Mouse (Mus musculus) forebrain, embryonic 12.5 days (tissue): Measurements from ENCODE around the gene Atf7. TPM values are rescaled to one million over a fixed set of nuclear protein-coding genes. Genes with fewer than 3 reads are reported as not detected.

Experiments used
- ATAC-seq: fragments of 200-750 bp; cut with Nextera tagmentation; 2 replicates; pipeline ENCODE4 v1.8.0; 2017; ENCODE audit warnings: moderate TSS enrichment; ENCODE audit not compliant: low FRiP score
- H3K27ac ChIP-seq: fragments of 300-500 bp; sonication (generic); 2 replicates; pipeline ENCODE4 v1.5.1; 2016; ENCODE audit warnings: mild to moderate bottlenecking
- H3K27me3 ChIP-seq: fragments of 300-500 bp; sonication (generic); 2 replicates; pipeline ENCODE4 v1.6.1; 2016; ENCODE audit warnings: mild to moderate bottlenecking
- H3K36me3 ChIP-seq: fragments of 300-500 bp; sonication (generic); replicated peaks from 2 replicates; pipeline ENCODE4 v1.6.1; 2016; ENCODE audit warnings: mild to moderate bottlenecking
- H3K4me1 ChIP-seq: fragments of 300-500 bp; sonication (generic); 2 replicates; pipeline ENCODE4 v1.6.1; 2016
- H3K4me2 ChIP-seq: fragments of 300-500 bp; sonication (generic); 2 replicates; pipeline ENCODE4 v1.6.1; 2016; ENCODE audit warnings: mild to moderate bottlenecking, moderate library complexity
- H3K4me3 ChIP-seq: fragments of 300-500 bp; sonication (generic); replicated peaks from 2 replicates; pipeline ENCODE4 v1.5.1; 2016; ENCODE audit warnings: mild to moderate bottlenecking
- H3K9ac ChIP-seq: fragments of 300-500 bp; sonication (generic); 2 replicates; pipeline ENCODE4 v1.6.1; 2016; ENCODE audit warnings: mild to moderate bottlenecking
- H3K9me3 ChIP-seq: fragments of 300-500 bp; sonication (generic); 2 replicates; pipeline ENCODE4 v1.6.1; 2016
- WGBS: fragments of 180-500 bp; shearing (Covaris S2); methylation state at CpG from one replicate; pipeline ENCODE4 v1.1.7; 2016; 5-methylcytosine and 5-hydroxymethylcytosine counted together
- polyA plus RNA-seq: library from polyadenylated mRNA; unstranded; fragments of >200 nt; fragmentation: Nextera tagmentation; extraction: Ambion mirVana; gene quantifications from 2 replicates; pipeline ENCODE4 v1.2.1, GENCODE M21; 2016

Atf7 gene
- polyA plus RNA-seq, 1 experiment from 2014 or later = 21.6 TPM

DNA sequence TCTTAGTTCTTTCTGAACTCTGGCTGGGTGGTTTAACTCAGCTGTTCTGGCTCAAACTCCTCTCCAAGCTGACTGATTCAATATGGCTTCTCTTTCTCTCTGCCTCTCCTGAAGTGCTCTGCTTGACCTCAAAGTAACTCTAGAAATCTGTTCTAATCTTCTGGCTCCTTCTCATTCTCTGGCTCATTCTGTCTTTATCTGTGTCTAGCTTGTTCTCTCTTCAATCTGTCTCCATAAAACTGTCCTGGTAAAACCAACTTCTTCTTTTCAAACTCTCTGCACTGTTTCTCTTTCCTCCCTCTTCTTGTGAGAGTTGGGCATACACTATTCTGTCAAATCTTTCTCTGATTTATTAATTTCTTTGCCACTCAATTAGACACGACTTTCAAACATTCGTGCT, 57.4 kb downstream of the Atf7 start:
- H3K4me3 ChIP-seq = no peak overlapping the region
- WGBS = 93% methylated on average over 2 of the region's 2 CpGs
- no peaks in the 10 kb centered on the region for H3K9me3 ChIP-seq
- H3K4me1 ChIP-seq = no peaks in the 10 kb centered on the region
- no peak overlapping the region for H3K4me2 ChIP-seq
- H3K36me3 ChIP-seq = 0 out of 2 replicates have a peak, but pooled peaks cover 3% of the 10 kb centered on the region
- no peak for ATAC-seq
- H3K27me3 ChIP-seq = no peaks in the 10 kb centered on the region
- no peak overlapping the region for H3K9ac ChIP-seq
- no peak overlapping the region for H3K27ac ChIP-seq

DNA sequence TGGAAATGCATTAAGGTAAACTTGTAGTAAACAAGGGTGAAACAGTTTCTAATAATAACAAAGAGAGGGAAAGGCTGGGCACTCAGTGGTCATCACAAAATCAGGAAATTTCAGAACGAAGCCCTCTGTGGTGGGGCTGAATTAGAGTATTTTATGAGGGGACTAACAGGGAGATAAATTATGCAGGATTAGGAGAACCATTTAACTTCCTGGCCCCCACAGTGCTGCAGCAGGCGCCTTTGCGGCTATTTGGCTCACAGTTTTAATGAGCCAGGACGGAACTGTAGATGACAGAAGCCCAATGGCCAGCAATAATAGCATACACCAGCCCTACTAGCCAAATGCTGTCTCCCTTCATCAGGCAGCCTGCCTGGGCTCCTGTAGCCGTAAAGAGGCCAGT, 61.6 kb downstream of the Atf7 start:
- WGBS = 78% methylated on average over 5 of the region's 5 CpGs
- H3K9me3 ChIP-seq = no peaks in the 10 kb centered on the region
- no peak overlapping the region for H3K27ac ChIP-seq
- no peak overlapping the region for H3K4me2 ChIP-seq
- no peak for ATAC-seq
- no peak overlapping the region for H3K9ac ChIP-seq
- no peaks in the 10 kb centered on the region for H3K4me1 ChIP-seq
- H3K27me3 ChIP-seq = no peaks in the 10 kb centered on the region
- H3K36me3 ChIP-seq = 0 out of 2 replicates have a peak, but pooled peaks cover 6% of the 10 kb centered on the region
- no peak overlapping the region for H3K4me3 ChIP-seq

DNA sequence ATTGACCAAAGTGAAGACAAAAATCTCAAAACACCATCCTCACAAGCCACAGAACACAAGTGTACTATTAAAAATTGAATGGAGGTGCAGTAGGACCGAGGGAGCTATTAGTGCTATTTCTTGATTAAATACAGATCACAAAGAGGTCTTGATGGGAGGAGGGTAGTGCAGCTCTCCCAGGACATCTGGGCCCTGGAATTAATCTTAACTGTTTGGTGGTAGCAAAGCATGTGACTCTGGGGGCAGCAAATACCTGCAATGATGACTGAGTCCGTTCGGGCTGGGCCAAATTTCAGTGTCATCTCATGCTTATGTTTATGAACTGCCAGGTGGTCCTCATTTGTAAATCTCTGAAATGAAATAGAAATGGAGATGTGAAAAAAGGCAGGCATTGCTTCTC, 62.2 kb downstream of the Atf7 start:
- Histone ChIP-seq H3K27ac (no peak overlapping the region), H3K4me2 (no peak overlapping the region), H3K4me1 (no peaks in the 10 kb centered on the region), H3K4me3 (no peak overlapping the region), H3K27me3 (no peaks in the 10 kb centered on the region), H3K9ac (no peak overlapping the region), H3K36me3 (0 out of 2 replicates have a peak, but pooled peaks cover 6% of the 10 kb centered on the region), H3K9me3 (no peaks in the 10 kb centered on the region)
- no peak for ATAC-seq
- WGBS = 87% methylated on average over 3 of the region's 3 CpGs

DNA sequence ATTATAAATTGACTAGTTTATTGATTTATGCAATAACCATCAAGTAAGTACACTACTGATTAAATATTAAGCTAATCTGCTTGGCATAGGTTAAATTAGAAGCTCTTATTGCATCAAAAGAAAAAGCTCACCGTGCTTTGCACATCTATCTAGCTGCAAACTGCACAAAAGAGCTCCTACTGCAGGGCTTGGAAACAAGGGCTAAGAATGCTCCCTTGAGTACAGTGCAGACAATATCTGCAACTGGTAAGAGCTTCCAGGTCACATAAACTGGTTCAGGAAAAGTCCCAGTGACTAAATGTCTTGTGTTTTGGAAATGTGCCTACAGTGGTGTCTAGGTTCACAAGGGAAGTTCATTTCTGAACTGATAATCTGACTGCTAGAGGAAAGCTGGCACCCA, 62.8 kb downstream of the Atf7 start:
- Histone ChIP-seq H3K9me3 (no peaks in the 10 kb centered on the region), H3K9ac (no peak overlapping the region), H3K36me3 (0 out of 2 replicates have a peak, but pooled peaks cover 6% of the 10 kb centered on the region), H3K4me3 (no peak overlapping the region), H3K4me1 (no peaks in the 10 kb centered on the region), H3K27ac (no peak overlapping the region), H3K4me2 (no peak overlapping the region), H3K27me3 (no peaks in the 10 kb centered on the region)
- 90% methylated on average over 1 of the region's 1 CpGs for WGBS
- ATAC-seq = no peak

DNA sequence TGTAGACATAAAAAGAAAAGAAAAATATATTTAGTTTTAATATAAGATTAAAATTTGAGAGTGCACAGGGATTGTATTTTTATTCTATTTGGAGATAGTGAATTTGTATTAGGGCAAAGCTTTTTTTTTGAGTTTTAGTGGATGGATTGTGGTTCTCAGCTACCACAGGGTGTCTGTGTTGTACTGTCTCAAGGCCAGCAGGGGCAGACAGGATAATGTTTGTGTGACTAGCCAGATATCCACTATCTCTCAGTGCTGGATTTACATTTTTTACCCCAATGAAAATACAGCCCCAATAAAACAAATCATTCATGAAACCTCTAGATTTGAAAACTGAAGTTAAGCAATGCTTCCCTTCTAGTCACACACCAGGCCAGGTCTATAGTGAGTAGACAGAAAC, 67.7 kb downstream of the Atf7 start:
- Histone ChIP-seq H3K36me3 (peaks cover 27% of the 10 kb centered on the region), H3K4me1 (no peaks in the 10 kb centered on the region), H3K4me3 (no peak overlapping the region), H3K27me3 (no peaks in the 10 kb centered on the region), H3K4me2 (no peak overlapping the region), H3K9me3 (no peaks in the 10 kb centered on the region), H3K27ac (no peak overlapping the region), H3K9ac (no peak overlapping the region)
- ATAC-seq = no peak

DNA sequence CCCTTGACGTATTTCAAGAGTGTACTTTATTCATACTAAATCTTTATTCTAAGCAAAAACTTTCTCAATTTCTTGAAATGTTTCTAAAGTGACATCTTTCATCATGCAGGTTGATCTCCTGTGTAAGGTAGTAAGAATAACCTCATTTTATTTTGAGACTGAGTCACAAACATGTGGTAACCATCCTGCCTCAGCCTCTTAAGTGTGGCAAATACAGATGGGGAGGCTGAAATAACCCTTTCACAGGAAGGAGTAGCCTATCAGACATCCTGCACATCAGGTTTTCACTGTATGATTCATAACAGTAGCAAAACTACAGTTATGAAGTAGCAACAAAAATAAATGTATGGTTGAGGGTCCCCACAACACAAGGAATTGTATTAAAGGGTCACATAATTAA, 69.7 kb downstream of the Atf7 start:
- WGBS = 96% methylated on average over 1 of the region's 1 CpGs
- no peaks in the 10 kb centered on the region for H3K4me1 ChIP-seq
- ATAC-seq = no peak
- no peak overlapping the region for H3K9ac ChIP-seq
- no peaks in the 10 kb centered on the region for H3K9me3 ChIP-seq
- H3K4me2 ChIP-seq = no peak overlapping the region
- H3K27ac ChIP-seq = no peak overlapping the region
- no peaks in the 10 kb centered on the region for H3K27me3 ChIP-seq
- H3K4me3 ChIP-seq = no peak overlapping the region
- H3K36me3 ChIP-seq = peaks cover 44% of the 10 kb centered on the region

DNA sequence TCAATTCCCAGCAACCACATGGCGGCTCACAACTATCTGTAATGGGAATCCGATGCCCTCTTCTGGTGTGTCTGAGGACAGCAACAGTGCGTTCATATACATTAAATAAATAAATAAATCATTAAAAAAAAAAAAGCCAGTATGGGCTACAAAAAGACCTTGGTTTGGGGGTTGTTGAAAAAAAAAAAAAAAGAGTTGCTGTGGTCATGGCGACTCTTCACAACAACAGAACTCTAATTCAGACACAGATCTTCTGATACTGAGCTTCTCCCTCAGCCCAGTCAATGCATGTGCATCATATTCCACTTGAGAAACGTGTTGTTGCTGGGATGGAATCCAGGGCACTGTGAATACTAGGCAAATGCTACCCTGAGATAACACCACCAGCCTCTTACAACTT, 72.7 kb downstream of the Atf7 start:
- no peak overlapping the region for H3K4me3 ChIP-seq
- H3K9ac ChIP-seq = no peak overlapping the region
- no peaks in the 10 kb centered on the region for H3K27me3 ChIP-seq
- ATAC-seq = no peak
- H3K4me2 ChIP-seq = no peak overlapping the region
- peaks cover 45% of the 10 kb centered on the region for H3K36me3 ChIP-seq
- H3K9me3 ChIP-seq = no peaks in the 10 kb centered on the region
- no peak overlapping the region for H3K27ac ChIP-seq
- WGBS = 95% methylated on average over 5 of the region's 5 CpGs
- H3K4me1 ChIP-seq = no peaks in the 10 kb centered on the region

DNA sequence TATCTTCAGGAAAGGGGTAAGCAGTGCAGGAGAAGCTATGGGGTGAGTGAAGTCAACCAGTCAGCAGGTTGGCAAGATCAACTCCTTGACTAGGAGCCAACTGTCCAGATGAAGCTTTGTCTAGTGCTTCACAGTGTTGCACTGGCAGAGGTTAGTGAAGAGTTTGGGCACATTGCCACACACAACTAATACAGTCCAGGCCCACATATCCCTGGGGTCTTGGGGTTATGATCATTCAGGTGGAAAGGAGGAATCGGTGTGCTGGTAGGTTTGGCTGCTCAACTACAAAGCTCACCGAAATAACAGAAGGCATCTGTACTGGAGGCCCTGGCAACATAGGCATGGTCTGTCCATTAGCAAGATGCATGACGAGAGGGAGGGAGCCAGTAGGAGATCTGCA, 77.8 kb downstream of the Atf7 start:
- Histone ChIP-seq H3K36me3 (peaks cover 42% of the 10 kb centered on the region), H3K9me3 (no peaks in the 10 kb centered on the region), H3K4me2 (no peak overlapping the region), H3K4me1 (no peaks in the 10 kb centered on the region), H3K27ac (0 out of 2 replicates have a peak overlapping the region, but pooled peaks have one; percentile 66), H3K9ac (no peak overlapping the region), H3K27me3 (no peaks in the 10 kb centered on the region), H3K4me3 (no peak overlapping the region)
- WGBS = 94% methylated on average over 3 of the region's 3 CpGs
- no peak for ATAC-seq

DNA sequence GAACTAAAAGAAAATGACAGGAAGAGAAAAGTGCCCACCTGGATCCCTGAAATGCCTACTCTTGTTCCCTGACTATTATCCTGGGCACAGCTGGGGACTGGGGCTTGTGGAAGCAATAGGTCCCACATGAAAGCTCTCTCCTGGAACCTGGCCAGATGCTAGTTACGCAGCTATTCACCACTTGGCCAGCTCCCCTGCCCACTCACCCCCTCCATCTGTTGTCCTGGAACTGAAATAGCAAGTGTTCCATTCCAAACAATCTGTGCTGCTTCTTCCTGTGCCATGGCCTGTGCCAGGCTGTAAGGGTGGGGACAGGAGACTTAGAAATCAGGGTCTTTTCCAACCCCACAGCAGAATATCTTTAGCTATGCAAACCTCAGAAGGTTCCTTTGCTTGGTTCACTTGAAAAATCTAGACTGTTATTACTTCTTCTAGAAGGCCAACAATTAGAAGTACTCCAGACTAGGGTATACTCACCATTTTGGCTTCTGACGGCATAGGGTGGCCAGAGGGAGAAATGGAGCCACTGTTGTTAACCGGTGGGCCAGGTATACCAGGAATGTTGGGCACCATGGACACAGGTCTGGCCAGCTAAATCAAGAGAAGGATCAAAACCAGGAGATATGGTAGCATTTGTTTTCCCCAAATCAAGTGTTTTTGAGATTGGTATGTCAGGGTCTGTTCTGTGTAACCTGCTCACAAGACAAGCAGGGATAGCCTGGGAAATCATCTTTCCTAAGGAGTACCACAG, 78.4 kb downstream of the Atf7 start:
- H3K4me1 ChIP-seq = no peaks in the 10 kb centered on the region
- H3K9me3 ChIP-seq = no peaks in the 10 kb centered on the region
- no peak overlapping the region for H3K4me2 ChIP-seq
- peaks cover 41% of the 10 kb centered on the region for H3K36me3 ChIP-seq
- ATAC-seq = no peak
- peak overlapping the region; percentile 66 for H3K27ac ChIP-seq
- 83% methylated on average over 3 of the region's 3 CpGs for WGBS
- H3K9ac ChIP-seq = no peak overlapping the region
- no peak overlapping the region for H3K4me3 ChIP-seq
- no peaks in the 10 kb centered on the region for H3K27me3 ChIP-seq

DNA sequence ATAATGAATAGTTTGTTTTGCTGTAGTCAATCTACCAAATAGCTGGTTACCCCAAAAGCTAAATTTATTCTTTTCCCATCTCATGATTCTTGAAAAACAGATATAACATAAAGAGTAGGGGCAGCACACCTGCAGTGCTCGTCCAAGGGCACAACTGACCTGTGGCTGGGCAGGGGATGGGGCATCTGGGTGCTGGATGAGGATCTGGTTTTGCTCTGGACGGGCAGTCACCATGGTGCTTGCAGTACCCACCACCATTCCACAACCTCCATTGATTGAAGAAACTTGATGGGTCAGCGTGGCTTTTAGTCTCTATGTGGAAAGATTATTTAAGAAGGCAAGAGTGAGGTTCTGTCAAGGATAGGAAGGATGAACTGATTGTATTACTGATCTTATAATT, 79.0 kb downstream of the Atf7 start:
- Histone ChIP-seq H3K36me3 (peaks cover 36% of the 10 kb centered on the region), H3K9me3 (no peaks in the 10 kb centered on the region), H3K9ac (no peak overlapping the region), H3K27ac (peak overlapping the region; percentile 66; the same call in 1 of the 2 replicates), H3K4me2 (no peak overlapping the region), H3K27me3 (no peaks in the 10 kb centered on the region), H3K4me1 (no peaks in the 10 kb centered on the region), H3K4me3 (no peak overlapping the region)
- WGBS = 93% methylated on average over 3 of the region's 3 CpGs
- ATAC-seq = no peak

DNA sequence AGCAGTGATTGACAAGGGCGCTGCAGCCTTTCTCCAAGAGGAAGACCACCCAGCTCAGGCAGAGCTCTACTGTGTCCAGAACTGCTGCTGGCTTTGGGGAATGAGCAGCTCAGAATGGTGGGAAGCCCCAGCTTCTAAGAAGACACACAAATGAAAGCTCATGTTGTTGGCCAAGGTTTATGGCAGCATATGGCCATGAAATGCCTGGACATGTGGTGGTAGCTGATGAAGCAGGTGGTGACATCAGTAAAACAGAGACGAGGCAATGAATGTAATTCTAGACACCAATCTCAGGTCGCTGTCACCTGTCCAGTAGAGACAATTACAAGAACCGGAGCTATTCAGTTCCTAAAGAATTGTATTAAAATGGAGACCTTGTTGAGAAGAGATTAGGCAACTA, 80.5 kb downstream of the Atf7 start:
- Histone ChIP-seq H3K4me1 (no peaks in the 10 kb centered on the region), H3K4me3 (no peak overlapping the region), H3K27ac (no peak overlapping the region), H3K9me3 (no peaks in the 10 kb centered on the region), H3K9ac (no peak overlapping the region), H3K27me3 (no peaks in the 10 kb centered on the region), H3K4me2 (no peak overlapping the region), H3K36me3 (peaks cover 46% of the 10 kb centered on the region)
- 89% methylated on average over 4 of the region's 4 CpGs for WGBS
- no peak for ATAC-seq

DNA sequence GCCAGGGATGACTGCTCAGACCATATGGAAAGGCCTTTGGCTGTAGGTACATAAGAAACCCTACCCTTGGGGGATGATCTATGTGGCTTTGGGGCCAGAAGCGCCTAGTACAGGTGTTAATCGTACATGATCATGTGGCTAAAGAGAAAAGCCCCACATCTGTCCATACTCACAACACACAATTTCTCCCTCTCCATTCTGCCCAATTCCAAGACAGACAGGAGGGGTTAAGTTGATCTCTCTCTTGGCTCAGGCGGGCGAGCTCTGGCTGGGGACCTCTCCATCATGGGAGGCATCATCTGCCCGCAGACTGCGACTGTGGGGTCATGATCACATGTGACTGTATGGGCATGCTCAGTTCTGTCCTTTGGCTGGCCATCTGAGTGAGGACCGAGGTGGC, 91.3 kb downstream of the Atf7 start:
- no peak overlapping the region for H3K27ac ChIP-seq
- no peaks in the 10 kb centered on the region for H3K9me3 ChIP-seq
- no peak overlapping the region for H3K9ac ChIP-seq
- H3K4me2 ChIP-seq = no peak overlapping the region
- H3K4me3 ChIP-seq = no peak overlapping the region
- H3K36me3 ChIP-seq = peaks cover 65% of the 10 kb centered on the region
- WGBS = 91% methylated on average over 7 of the region's 7 CpGs
- no peak for ATAC-seq
- H3K27me3 ChIP-seq = no peaks in the 10 kb centered on the region
- H3K4me1 ChIP-seq = no peaks in the 10 kb centered on the region

DNA sequence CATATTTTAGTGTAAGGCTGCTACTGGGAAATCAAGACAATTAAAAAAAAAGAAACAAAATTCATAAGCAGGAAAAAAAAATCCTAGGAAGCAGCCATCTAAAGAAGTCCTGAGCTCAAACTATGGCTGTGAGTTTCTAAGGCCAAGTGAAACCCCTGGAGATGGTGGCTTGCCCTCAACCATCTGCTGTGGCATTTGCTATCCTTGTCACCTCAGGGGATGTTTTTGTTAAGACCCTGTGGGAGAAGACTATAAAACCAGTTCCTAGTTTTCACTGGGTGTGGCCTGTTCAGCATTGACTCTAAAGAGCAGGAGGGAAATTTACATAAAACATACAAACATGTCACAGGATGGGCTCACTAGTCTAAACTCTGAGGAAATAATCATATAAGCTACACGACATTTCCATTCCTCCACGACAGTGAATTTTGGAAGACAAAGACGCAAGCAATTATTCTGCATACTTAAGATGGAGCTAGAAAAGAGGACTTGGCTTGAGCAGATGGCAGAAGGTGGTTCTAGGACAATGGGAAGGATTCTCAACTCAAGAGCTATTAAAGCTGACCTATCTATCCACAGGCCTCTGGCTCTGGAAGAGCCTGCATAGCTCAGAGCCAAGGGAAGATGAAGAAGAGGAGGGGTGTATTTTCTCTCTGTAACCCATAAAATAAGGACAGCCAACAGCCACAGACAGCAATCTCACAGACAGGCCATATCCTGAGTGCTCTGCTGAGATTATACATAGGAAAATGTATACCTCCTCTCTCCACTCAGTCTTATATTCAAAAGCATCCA, 93.0 kb downstream of the Atf7 start:
- Histone ChIP-seq H3K4me3 (no peak overlapping the region), H3K4me1 (no peaks in the 10 kb centered on the region), H3K27ac (no peak overlapping the region), H3K27me3 (no peaks in the 10 kb centered on the region), H3K9me3 (no peaks in the 10 kb centered on the region), H3K4me2 (no peak overlapping the region), H3K36me3 (peaks cover 73% of the 10 kb centered on the region), H3K9ac (no peak overlapping the region)
- 93% methylated on average over 3 of the region's 3 CpGs for WGBS
- ATAC-seq = no peak
